In genomic region chr9:114688953-114689407, GRCm38 (mm10) we compare ENCODE assay signal across 8 mouse cellular contexts. TPM values are rescaled to one million over a fixed set of nuclear protein-coding genes. Genes with fewer than 3 reads are reported as not detected.
DNase-seq lines count a peak whose midpoint lies in the region; ATAC-seq and TF ChIP-seq lines count a peak whose summit lies in the region.

No protein-coding gene starts in this region.

- no peak for DNase-seq in kidney, adult 8-10 months
- peak; percentile 59 for DNase-seq in ZHBTc4 (ENCODE audit: low read depth, low spot score)
- DNase-seq in forebrain, embryonic 14.5 days (ENCODE audit: low spot score) = peak; percentile 61
- no peak for DNase-seq in limb, embryonic 14.5 days (ENCODE audit: low spot score)
- peak; percentile 42 for DNase-seq in midbrain, postnatal 0 days (ENCODE audit: low spot score)
- DNase-seq in thymus, adult 18-20 months = no peak
- no peak for DNase-seq in yolk sac, embryonic 10.5 days (ENCODE audit: low spot score)

- peaks cover 22% of the 10 kb centered on the region for H3K36me3 ChIP-seq in kidney, embryonic 15.5 days
- H3K36me3 ChIP-seq in forebrain, embryonic 14.5 days (ENCODE audit: control insufficient read depth, insufficient read depth, low read length) = peaks cover 24% of the 10 kb centered on the region
- H3K36me3 ChIP-seq in limb, embryonic 14.5 days (ENCODE audit: control insufficient read depth, insufficient read depth, low read length) = peaks cover 17% of the 10 kb centered on the region
- peaks cover 10% of the 10 kb centered on the region for H3K36me3 ChIP-seq in midbrain, postnatal 0 days (ENCODE audit: insufficient read depth, low read length)

- H3K9ac ChIP-seq in kidney, embryonic 15.5 days = peak overlapping the region; percentile 76
- peak overlapping the region; percentile 95 for H3K9ac ChIP-seq in forebrain, embryonic 14.5 days (ENCODE audit: low read length)
- H3K9ac ChIP-seq in limb, embryonic 14.5 days (ENCODE audit: low read depth, low read length, severe bottlenecking) = peak overlapping the region; percentile 90
- H3K9ac ChIP-seq in midbrain, postnatal 0 days (replicated peaks; ENCODE audit: low read length, poor library complexity, severe bottlenecking) = peak overlapping the region; percentile 99

- H3K4me2 ChIP-seq in kidney, embryonic 15.5 days = peak overlapping the region; percentile 88
- H3K4me2 ChIP-seq in forebrain, embryonic 14.5 days (ENCODE audit: low read length) = peak overlapping the region; percentile 75
- peak overlapping the region; percentile 89 for H3K4me2 ChIP-seq in limb, embryonic 14.5 days (replicated peaks; ENCODE audit: low read depth, low read length, severe bottlenecking)
- H3K4me2 ChIP-seq in midbrain, postnatal 0 days (ENCODE audit: low read depth, low read length, poor library complexity, severe bottlenecking) = peak overlapping the region; percentile 63

- no peaks in the 10 kb centered on the region for H3K27me3 ChIP-seq in kidney, embryonic 15.5 days
- H3K27me3 ChIP-seq in forebrain, embryonic 14.5 days (replicated peaks; ENCODE audit: control insufficient read depth, insufficient read depth, low read length) = no peaks in the 10 kb centered on the region
- H3K27me3 ChIP-seq in limb, embryonic 14.5 days (ENCODE audit: control insufficient read depth, insufficient read depth, low read length) = no peaks in the 10 kb centered on the region
- H3K27me3 ChIP-seq in midbrain, postnatal 0 days (ENCODE audit: insufficient read depth, low read length) = no peaks in the 10 kb centered on the region

- ATAC-seq in kidney, embryonic 15.5 days (replicated peaks; ENCODE audit: low FRiP score) = peak; percentile 75
- peak; percentile 66 for ATAC-seq in forebrain, embryonic 14.5 days
- peak; percentile 51 for ATAC-seq in limb, embryonic 14.5 days (ENCODE audit: low FRiP score, low read depth)
- peak; percentile 77 for ATAC-seq in midbrain, postnatal 0 days (ENCODE audit: low FRiP score)

- TF ChIP-seq POLR2A in limb, embryonic 14.5 days (IDR thresholded peaks at IDR 0.05; ENCODE audit: borderline replicate concordance, extremely low read depth, insufficient read depth, insufficient read length) = 0 out of 2 replicates have a peak, but pooled peaks have one; percentile 47

- no peaks in the 10 kb centered on the region for H3K9me3 ChIP-seq in kidney, embryonic 15.5 days (replicated peaks)
- no peaks in the 10 kb centered on the region for H3K9me3 ChIP-seq in forebrain, embryonic 14.5 days (replicated peaks; ENCODE audit: control insufficient read depth, low read length)
- H3K9me3 ChIP-seq in limb, embryonic 14.5 days (ENCODE audit: control insufficient read depth, low read length) = no peaks in the 10 kb centered on the region
- no peaks in the 10 kb centered on the region for H3K9me3 ChIP-seq in midbrain, postnatal 0 days (ENCODE audit: low read length)

- peaks cover 27% of the 10 kb centered on the region for H3K4me1 ChIP-seq in kidney, embryonic 15.5 days
- peaks cover 19% of the 10 kb centered on the region for H3K4me1 ChIP-seq in forebrain, embryonic 14.5 days (ENCODE audit: control insufficient read depth, insufficient read depth, low read length)
- H3K4me1 ChIP-seq in limb, embryonic 14.5 days (ENCODE audit: control insufficient read depth, insufficient read depth, low read length) = peaks cover 11% of the 10 kb centered on the region
- peaks cover 10% of the 10 kb centered on the region; the same call in 1 of the 2 replicates for H3K4me1 ChIP-seq in midbrain, postnatal 0 days (ENCODE audit: insufficient read depth, low read length)

- peak overlapping the region; percentile 67 for H3K4me3 ChIP-seq in kidney, embryonic 15.5 days (replicated peaks)
- H3K4me3 ChIP-seq in forebrain, embryonic 14.5 days (ENCODE audit: low read depth, low read length) = peak overlapping the region; percentile 99
- H3K4me3 ChIP-seq in limb, embryonic 14.5 days (replicated peaks; ENCODE audit: low read length) = peak overlapping the region; percentile 96
- peak overlapping the region; percentile 96 for H3K4me3 ChIP-seq in midbrain, postnatal 0 days (ENCODE audit: low read depth, low read length)

- TF ChIP-seq CTCF in midbrain, postnatal 0 days (IDR thresholded peaks at IDR 0.05) = no peak

- under 1% methylated on average over 50 of the region's 50 CpGs for WGBS in kidney, embryonic 15.5 days
- WGBS in forebrain, embryonic 14.5 days = under 1% methylated on average over 43 of the region's 50 CpGs
- WGBS in limb, embryonic 14.5 days = 0% methylated on average over 32 of the region's 50 CpGs
- under 1% methylated on average over 41 of the region's 50 CpGs for WGBS in midbrain, postnatal 0 days

- H3K27ac ChIP-seq in kidney, embryonic 15.5 days = peak overlapping the region; percentile 85
- peak overlapping the region; percentile 96 for H3K27ac ChIP-seq in forebrain, embryonic 14.5 days (ENCODE audit: low read depth, low read length)
- H3K27ac ChIP-seq in limb, embryonic 14.5 days (replicated peaks; ENCODE audit: low read depth, low read length) = peak overlapping the region; percentile 81
- H3K27ac ChIP-seq in midbrain, postnatal 0 days (ENCODE audit: low read depth, low read length) = peak overlapping the region; percentile 100

RNA-seq across cellular contexts. Expression of gene Dync1li1, which starts 0.4 kb away (rescaled TPM):
- 62.2 and 67.5 TPM in 2 replicates for polyA plus RNA-seq in kidney, embryonic 15.5 days (2015; fragmentation: Nextera tagmentation; extraction: Ambion mirVana)
- polyA plus RNA-seq in forebrain, embryonic 14.5 days (2014; fragmentation: Nextera tagmentation; extraction: Ambion mirVana) = 66.8 and 71.7 TPM in 2 replicates
- polyA plus RNA-seq in limb, embryonic 14.5 days (2012; rRNA removed) = 30.9 and 39.5 TPM in 2 replicates
- 34.5 and 39.6 TPM in 2 replicates for polyA plus RNA-seq in limb, embryonic 14.5 days (2014; fragmentation: Nextera tagmentation; extraction: Ambion mirVana)
- 124 and 131 TPM in 2 replicates for total RNA-seq in midbrain, postnatal 0 days (2014; rRNA removed)
- polyA plus RNA-seq in midbrain, postnatal 0 days (2015; fragmentation: Nextera tagmentation; extraction: Ambion mirVana) = 148 and 160 TPM in 2 replicates

RNA-seq across cellular contexts. Expression of gene Cmtm6, which starts 41.9 kb away (rescaled TPM):
- 56.3 and 57.6 TPM in 2 replicates for polyA plus RNA-seq in kidney, embryonic 15.5 days (2015; fragmentation: Nextera tagmentation; extraction: Ambion mirVana)
- polyA plus RNA-seq in forebrain, embryonic 14.5 days (2014; fragmentation: Nextera tagmentation; extraction: Ambion mirVana) = 23.9 and 26.1 TPM in 2 replicates
- polyA plus RNA-seq in limb, embryonic 14.5 days (2012; rRNA removed) = 21.9 and 23.4 TPM in 2 replicates
- polyA plus RNA-seq in limb, embryonic 14.5 days (2014; fragmentation: Nextera tagmentation; extraction: Ambion mirVana) = 40.5 and 41.0 TPM in 2 replicates
- total RNA-seq in midbrain, postnatal 0 days (2014; rRNA removed) = 19.3 and 20.0 TPM in 2 replicates
- 19.2 and 21.5 TPM in 2 replicates for polyA plus RNA-seq in midbrain, postnatal 0 days (2015; fragmentation: Nextera tagmentation; extraction: Ambion mirVana)

RNA-seq across cellular contexts. Expression of gene Cnot10, which starts 49.0 kb away (rescaled TPM):
- polyA plus RNA-seq in kidney, embryonic 15.5 days (2015; fragmentation: Nextera tagmentation; extraction: Ambion mirVana) = 66.3 and 68.7 TPM in 2 replicates
- 54.6 and 55.1 TPM in 2 replicates for polyA plus RNA-seq in forebrain, embryonic 14.5 days (2014; fragmentation: Nextera tagmentation; extraction: Ambion mirVana)
- polyA plus RNA-seq in limb, embryonic 14.5 days (2012; rRNA removed) = 104 and 109 TPM in 2 replicates
- polyA plus RNA-seq in limb, embryonic 14.5 days (2014; fragmentation: Nextera tagmentation; extraction: Ambion mirVana) = 66.8 and 69.1 TPM in 2 replicates
- total RNA-seq in midbrain, postnatal 0 days (2014; rRNA removed) = 34.7 and 43.2 TPM in 2 replicates
- polyA plus RNA-seq in midbrain, postnatal 0 days (2015; fragmentation: Nextera tagmentation; extraction: Ambion mirVana) = 47.2 and 50.1 TPM in 2 replicates

Comparison
In these comparisons a context has a peak if more than half of its experiments do, and no peak if none do; other contexts are left out.
1. DNase-seq: peak in ZHBTc4 (single experiment), forebrain, embryonic 14.5 days (single experiment) and midbrain, postnatal 0 days (single experiment); none in kidney, adult 8-10 months (0 of 2), limb, embryonic 14.5 days (single experiment), thymus, adult 18-20 months (0 of 2) and yolk sac, embryonic 10.5 days (single experiment).
2. Peak in every context shown above with its lines, with median percentiles within 50 percentile points of each other: ATAC-seq, H3K27ac ChIP-seq, H3K4me2 ChIP-seq, H3K4me3 ChIP-seq and H3K9ac ChIP-seq.